Mouse (Mus musculus) left cerebral cortex, adult 11 months (tissue): ENCODE measurements at regions not wholly inside any gene's neighbourhood (a gene's known extent, or its start where the extent isn't known, plus 50 kb on each side); places are given as distances from the start of the nearest gene placed in this dataset.

Experiments
- DNase-seq: peaks from one replicate; pipeline ENCODE4 v3.0.0; 2022; ENCODE audit warnings: low spot score

DNA sequence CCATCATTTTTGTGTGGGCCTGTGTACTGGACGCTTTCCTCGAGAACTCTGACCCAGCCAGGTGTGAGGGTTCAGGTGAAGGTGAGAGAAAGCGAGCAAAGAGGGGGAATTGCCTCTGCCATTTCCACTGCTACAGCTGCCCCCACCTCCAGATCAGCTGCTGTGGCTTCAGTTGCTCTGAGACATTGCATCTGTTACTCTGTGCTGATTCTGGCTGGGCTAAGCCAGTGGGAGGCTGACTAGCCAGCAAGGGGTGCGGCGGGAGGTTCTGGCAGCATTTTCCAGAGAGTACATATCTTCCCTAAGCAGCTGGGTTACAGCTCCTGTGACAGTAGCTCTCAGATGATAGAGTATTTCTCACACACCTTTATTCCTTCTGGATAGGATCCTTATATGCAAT lies 712.7 kb upstream of the Cdh18 start:
- DNase-seq = no peak

DNA sequence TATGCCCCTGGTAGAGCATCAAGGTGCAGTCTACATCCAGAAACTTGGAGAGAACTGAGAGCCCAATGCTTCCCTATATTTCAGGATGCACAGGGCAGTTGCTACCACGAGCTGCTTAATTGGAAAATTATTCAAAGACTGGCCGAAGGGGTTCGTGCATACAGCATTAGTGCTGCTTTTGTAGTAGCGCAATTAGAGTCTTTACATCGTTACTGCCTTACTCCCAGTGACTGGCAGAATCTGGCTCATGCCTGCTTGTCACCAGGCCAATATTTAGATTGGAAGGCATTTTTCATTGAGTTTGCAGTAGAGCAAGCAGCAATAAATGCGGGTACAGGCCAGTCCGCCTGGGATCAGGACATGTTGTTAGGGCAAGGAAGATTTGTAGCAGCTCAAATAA lies 690.3 kb upstream of the Cdh18 start:
- no peak for DNase-seq

DNA sequence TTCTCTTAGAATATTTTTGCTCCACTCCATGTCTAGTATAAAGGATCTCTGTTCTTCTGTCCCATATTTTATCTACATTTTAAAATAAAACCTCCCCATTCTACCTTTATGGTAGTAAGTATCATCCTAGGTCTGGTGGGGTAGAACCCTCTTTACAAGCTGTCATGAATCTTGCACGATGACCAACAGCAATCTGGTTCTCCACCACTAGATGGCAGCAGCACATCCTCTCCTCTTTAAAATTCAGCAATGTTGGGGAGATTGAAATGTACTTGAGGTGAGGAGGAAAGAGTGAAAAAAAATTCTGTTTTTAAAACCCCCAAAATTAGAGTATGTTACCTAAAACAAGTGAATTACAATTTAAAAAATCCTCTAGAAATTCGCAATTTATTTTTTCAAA lies 663.6 kb upstream of the Cdh18 start:
- peak; percentile 18 for DNase-seq
